Mouse (Mus musculus): ENCODE data around the gene Rdh5.
A peak's percentile ranks its signal among the peaks of the same experiment; 100 is the strongest.

The Rdh5 gene

DNA sequence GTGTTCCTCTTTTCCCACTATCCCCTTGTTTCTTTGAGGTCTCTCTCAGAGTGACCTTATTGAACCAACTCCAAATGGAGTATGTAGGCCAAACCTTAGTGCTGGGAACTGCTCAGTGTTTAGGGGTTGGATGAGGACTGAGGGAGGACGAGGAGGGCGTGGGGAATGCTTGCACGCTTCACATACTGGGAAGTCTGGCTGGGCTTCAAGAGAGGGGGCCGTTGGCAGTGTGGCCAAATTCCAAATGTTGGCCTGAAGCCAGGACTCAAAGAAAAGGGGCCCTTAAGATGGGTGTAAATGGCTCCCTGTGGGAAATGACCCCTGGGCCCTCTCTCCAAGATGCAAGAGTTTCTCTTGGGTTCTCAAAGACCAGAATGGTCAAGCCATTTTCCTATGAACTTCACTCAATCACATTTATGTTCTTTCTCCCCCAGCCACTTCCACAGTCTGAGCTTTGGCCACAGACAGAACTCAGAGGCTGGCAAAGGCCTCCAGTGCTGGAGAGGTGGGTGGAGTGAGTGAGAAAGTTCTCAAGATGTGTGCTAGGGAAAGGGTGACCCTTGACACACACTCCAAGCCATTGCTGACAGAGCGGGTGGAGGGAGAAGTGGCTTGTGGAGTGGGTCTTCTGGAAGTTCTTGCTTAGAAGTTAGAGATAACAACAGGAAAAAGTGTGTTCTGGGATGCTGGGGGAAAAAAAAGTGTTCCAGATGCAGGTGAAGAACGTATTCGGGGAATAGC lies 7.1 kb upstream of the Rdh5 start:
- DNase-seq (ENCODE audit: low read depth, low spot score) = no peak

- DNase-seq (ENCODE audit: low read depth, low spot score) = no peak
These were observed 5.7 kb upstream of the Rdh5 start for GRCm38 (mm10) chr10:128928356-128928755.

- no peak for DNase-seq (ENCODE audit: low read depth, low spot score)
These were observed 1.2 kb upstream of the Rdh5 start, which contains the start of gene Bloc1s1 for GRCm38 (mm10) chr10:128923935-128924334. Gene Bloc1s1 (minus strand): TSS chr10:128924035.

- peak; percentile 99 for DNase-seq (ENCODE audit: low read depth, low spot score)
These were observed 464 bp upstream of the Rdh5 start for GRCm38 (mm10) chr10:128923013-128923691.

GRCm38 (mm10) chr10:128921883-128922821 lies 536 bp downstream of the Rdh5 start:
- DNase-seq (ENCODE audit: low read depth, low spot score) = no peak

GRCm38 (mm10) chr10:128921251-128921650 lies 1.4 kb downstream of the Rdh5 start:
- DNase-seq (ENCODE audit: low read depth, low spot score) = no peak

DNA sequence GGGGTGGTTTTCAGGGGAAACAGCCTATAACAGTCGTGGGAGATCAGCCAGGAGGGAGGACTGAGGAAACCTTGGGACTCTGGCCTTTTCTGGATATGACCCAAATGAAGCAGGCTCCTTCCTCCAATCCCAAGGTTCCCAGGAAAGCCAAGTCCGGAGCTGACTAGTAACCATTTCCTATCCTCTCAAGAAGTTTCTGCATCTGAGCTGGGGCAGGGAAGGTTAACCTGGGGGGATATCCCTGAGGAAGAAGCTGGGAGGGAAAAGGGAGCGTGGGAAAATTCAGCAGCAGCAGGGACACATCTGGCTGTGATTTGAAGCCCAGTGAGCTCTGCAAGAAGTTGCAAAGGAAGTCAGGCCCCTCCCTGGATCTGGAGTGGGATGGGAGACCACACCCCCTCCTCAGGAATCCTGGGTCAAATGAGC lies 1.9 kb downstream of the Rdh5 start:
- no peak for DNase-seq (ENCODE audit: low read depth, low spot score)

DNA sequence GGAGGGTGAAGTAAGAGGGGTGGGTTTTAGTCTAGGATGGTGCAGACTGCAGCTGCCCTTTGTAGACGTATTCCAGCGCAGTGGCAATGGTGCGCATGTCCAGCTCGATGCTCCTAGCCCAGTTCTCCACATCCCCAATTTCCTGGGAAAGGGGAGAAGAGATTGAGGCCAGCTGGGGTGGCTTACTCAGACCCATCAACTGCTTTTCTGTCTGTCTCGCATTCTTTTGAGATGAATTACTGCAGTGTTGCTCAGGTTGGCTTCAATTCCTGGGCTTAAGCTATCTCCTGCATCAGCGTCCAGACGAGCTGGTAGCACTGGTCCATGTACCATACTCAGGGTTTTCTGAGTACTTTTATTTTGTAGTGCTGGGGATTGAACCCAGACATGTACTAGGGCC lies 2.7 kb downstream of the Rdh5 start:
- DNase-seq (ENCODE audit: low read depth, low spot score) = no peak

GRCm38 (mm10) chr10:128919203-128919631 lies 3.5 kb downstream of the Rdh5 start:
- DNase-seq (ENCODE audit: low read depth, low spot score) = no peak

DNA sequence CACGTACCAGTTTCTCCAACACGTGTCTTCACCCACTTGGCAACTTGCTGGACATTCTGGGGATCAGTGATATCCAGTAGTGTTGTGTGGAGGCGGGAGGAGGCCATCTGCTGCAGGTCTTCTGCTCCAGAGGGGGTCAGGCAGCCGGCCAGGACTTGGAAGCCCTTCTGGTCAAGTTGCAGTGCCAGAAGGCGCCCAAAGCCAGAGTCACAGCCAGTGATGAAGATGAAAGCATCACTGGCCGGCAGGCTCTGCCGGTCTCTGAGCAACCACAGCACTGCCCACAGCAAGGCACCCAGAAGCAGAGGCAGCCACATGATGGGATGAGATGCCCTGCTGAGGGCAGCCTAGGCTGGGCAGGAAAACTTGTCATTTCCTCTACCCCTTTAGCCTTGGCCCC lies 4.4 kb downstream of the Rdh5 start:
- no peak for DNase-seq (ENCODE audit: low read depth, low spot score)

DNA sequence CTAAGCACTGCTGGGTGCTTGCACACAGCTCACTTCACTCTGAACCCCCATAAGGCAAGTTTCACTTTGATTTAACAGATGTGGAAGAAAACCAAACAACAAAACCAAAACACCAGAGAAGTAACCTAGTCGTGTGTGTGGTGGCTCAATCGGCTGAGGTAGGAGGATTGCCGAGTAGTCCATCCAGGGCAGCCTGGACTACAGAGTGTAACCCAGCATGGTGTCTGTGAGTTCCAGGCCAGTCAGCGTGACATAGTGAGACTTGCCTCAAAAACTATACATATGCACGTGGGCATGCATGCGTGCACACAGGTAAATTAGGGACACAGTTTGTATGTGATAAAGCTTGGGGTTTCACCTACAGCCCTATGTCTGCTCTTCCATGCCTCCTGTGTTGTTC lies 5.3 kb downstream of the Rdh5 start:
- DNase-seq (ENCODE audit: low read depth, low spot score) = no peak

- DNase-seq (ENCODE audit: low read depth, low spot score) = no peak
These were observed 6.0 kb downstream of the Rdh5 start for GRCm38 (mm10) chr10:128916665-128917064.

DNA sequence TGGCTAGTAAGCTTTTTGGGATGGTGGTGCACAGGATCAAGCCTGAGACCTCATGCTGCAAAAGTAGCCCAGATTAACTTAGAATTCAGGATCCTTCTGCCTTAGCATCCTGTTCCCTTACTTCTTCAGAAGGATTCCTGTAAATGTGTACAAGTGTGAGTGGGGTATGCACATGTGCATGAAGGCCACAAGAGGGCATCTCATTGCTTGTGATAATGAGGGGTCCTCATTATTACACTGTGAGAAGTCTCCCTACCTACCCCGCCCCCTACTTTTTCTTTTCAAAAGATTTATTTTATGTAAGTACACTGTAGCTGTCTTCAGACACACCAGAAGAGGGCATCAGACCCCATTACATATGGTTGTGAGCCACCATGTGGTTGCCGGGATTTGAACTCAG lies 7.1 kb downstream of the Rdh5 start:
- DNase-seq (ENCODE audit: low read depth, low spot score) = no peak

DNA sequence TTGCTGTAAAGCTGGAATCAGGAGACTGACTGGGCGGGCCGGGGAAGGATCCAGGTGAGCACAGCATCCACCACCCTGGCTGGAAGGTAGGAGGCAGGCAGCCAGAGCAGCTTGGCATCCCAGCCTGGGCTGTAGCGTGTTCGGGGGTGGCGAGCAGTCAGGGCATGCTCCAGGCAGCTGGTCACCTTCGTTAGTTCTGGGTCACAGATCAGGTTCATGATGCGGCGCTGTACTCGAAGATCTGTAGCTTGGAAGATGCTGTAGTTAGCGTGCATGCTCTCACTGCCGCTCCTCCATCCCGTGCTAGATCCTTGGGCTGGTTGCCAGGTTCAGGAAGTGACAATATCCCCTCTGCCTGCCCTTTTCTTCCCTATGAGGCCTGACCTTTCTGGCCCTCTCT lies 9.0 kb downstream of the Rdh5 start:
- no peak for DNase-seq (ENCODE audit: low read depth, low spot score)

GRCm38 (mm10) chr10:128913219-128913618 lies 9.5 kb downstream of the Rdh5 start:
- DNase-seq (ENCODE audit: low read depth, low spot score) = peak; percentile 94

- DNase-seq (ENCODE audit: low read depth, low spot score) = no peak
These were observed 9.9 kb downstream of the Rdh5 start for GRCm38 (mm10) chr10:128912791-128913190.

DNA sequence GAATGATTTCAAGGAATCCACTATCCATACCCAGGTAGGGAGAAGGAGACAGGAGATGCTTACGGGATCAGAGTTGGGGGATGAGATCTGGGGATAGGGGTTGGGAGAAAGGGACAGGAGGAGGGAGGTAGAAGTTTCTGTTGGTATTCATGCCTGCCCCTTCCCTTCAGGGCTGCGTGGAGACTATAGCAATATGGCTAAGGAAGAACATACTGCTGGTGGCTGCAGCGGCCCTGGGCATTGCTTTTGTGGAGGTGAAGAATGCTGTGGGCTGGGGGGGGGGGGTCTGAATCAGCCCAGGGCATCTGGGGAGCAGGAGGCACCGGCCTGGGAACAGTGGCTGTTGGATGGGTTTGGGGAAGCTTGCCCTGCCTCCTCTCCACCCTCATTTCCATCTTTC lies 10.4 kb downstream of the Rdh5 start:
- no peak for DNase-seq (ENCODE audit: low read depth, low spot score)

- DNase-seq (ENCODE audit: low read depth, low spot score) = no peak
These were observed 11.3 kb downstream of the Rdh5 start for GRCm38 (mm10) chr10:128911430-128911829.

- DNase-seq (ENCODE audit: low read depth, low spot score) = peak; percentile 63
These were observed 12.4 kb downstream of the Rdh5 start for GRCm38 (mm10) chr10:128910066-128910841.

DNA sequence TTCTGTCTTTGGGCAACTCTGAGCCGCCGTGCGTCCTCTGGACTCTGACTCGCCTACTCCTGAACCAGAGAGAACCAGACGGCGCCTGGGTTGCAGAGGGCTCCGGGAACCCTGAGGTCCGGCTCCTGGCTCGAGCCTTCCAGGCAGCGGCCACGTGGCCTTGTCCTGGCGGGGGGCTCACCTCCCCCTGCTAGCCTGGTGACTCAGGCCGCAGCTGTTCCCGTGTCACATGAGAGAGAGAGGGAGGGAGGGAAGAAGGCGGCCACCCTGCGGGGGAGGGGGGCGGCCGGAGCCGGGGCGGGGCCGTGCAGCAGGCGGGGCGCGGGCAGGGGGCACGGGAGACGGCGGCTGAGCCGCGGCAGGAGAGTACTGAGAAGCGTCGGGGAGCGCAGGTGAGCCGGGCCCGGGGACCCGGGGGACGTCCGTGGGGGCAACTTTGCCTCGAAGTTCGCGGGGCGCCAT lies 13.1 kb downstream of the Rdh5 start:
- DNase-seq (ENCODE audit: low read depth, low spot score) = peak; percentile 90

DNA sequence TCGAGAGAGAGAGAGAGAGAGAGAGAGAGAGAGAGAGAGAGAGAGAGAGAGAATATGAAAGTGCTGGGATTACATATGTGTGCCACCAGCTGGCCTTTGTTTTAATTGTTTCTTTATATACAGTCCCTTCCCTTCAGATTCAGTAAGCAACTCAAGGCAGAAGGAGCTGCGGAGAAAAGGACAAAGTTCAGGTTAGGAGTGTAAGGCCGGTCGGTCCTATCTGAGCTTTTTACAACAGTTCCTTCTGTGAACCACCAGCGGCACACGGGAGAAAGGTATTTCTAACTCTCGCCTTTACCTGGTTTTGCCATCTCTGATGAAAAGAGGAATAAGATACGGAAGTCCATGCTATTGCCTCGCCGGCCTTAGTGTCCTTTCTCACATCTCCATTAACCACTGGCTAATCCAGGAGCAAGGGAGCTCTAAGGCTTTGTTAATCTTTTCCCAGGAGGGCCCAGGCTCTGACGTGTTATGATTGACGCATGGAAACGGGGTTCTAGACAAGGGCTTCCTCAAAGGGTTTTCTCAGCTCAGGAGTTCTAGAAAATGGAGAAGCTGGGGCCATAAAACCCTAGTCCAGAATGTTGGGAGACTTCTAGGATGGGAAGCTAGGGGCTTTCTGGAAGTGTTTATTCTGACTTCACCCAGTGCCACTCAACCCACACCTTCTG lies 13.8 kb downstream of the Rdh5 start:
- DNase-seq (ENCODE audit: low read depth, low spot score) = no peak

Data from mesoderm, embryonic 11.5 days (tissue).